Mouse (Mus musculus): ENCODE results near the gene Spsb1.

Spsb1 gene

DNA sequence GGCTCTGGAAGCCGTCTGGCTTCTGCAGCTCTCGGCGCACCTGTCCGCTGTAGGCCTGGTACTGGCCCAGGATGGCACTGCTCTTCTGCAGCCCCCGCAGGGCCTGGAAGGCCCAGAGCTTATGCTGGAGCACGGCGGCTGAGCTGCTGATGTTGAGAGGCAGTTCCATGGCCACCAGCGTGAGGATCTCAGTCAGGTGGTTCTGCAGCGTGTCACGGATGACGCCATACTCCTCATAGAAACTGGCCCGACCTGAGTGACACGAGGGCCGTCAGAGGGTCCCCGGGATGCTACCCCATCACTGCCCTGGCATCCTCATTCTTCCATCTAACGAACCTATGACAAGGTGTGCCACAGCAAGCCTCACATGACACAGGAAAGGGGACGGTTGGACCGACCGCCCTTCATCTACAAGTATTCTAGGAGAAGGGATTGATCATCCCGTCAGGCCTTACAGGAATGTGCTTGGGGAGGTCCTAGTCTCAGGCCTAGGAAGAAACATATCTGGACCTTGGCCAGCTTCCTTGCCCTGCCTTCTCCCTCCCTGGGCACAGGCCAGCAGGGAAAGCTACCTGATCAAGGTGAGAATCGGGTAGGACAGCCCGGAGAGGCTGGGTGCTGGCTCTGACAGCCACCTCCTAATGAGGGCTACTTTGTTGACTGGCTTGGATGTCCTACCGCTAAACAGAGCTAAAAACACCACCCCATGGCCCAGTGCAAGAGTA, 29.2 kb upstream of the Spsb1 start:
- DNase-seq (ENCODE audit: low spot score), result no peak

DNA sequence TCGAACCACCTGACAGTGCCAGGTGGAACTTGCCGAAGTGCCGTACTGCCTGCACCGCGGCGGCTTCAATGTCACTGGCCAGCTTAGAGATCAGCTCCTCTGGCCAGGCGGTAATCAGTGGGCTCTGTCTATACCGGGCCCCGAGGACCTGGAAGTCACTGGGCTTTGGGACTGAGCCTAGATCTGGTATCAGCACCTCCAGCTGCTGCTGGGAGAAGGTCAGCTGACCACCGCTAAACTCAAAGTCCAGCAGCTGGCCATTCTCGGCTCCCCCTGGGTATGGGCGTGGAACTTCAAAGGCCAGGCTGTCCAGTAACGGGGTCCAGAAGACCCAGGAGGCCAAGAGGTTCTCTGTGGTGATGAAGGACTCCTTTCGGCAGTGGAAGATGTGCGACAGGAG, 27.3 kb upstream of the Spsb1 start:
- no peak for DNase-seq (ENCODE audit: low spot score)

GRCm38 (mm10) chr4:149979819-149980308, 25.0 kb upstream of the Spsb1 start:
- DNase-seq (ENCODE audit: low spot score), result no peak

DNA sequence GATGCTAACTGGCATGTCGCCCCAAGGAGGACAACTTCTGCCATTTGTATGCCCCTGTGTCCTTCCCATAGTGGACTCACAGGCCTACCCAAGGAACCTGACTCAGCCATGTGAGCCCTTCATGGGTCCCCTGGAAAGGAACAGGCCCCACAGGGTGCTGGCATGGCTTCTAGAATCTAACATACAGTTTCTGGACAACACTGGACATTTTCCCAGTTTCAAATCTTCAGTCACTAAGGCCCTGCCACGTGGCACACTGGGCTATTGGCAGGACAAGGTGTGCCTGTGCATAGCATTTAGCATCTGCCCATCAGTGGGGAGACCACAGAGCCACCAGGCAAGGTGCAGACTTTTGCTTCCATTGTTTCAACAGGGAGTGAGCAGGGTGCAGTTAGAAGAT, 24.0 kb upstream of the Spsb1 start:
- no peak for DNase-seq (ENCODE audit: low spot score)

DNA sequence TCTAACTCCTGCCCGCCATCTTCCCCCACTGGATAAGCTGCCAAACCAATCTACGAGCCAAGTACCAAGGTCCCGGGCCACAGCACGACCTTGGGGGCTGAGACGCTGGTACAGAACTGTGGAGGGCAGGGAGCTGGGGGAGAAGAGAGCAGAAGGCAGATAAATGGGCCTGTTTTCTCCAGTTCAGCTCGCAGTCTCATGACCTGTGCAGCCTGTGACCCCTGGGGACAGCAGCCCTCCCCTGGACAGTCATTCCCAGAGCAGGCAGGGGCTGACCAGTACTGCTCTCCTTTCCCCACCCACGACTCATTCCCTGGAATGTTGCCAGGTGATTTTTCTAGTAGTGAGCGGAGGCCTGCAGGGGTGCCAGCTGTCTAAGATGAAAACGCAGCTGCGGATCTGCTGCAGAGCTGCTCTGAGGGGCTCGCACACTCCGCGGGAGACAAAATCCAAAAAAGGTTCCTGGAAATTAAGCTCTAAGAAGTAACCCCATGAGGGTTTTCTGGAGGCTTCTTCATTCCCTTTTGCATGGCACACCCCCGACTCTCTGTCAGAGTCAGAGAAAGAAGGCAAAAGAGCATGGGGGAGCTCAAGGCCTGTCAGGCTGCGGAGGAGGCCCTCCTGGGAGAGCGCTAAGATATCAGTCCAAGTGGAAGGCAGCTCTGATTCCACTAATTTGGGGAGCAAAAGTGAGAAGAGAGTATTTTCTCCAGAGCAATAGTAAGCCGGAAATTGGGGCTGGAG, 23.1 kb upstream of the Spsb1 start:
- no peak for DNase-seq (ENCODE audit: low spot score)

- no peak for DNase-seq (ENCODE audit: low spot score)
Measured at GRCm38 (mm10) chr4:149977181-149977580, 22.3 kb upstream of the Spsb1 start.

GRCm38 (mm10) chr4:149975730-149976254, 20.9 kb upstream of the Spsb1 start:
- DNase-seq (ENCODE audit: low spot score), result no peak

- DNase-seq (ENCODE audit: low spot score), result no peak
Measured at GRCm38 (mm10) chr4:149975291-149975690, 20.4 kb upstream of the Spsb1 start.

- DNase-seq (ENCODE audit: low spot score), result no peak
Measured at GRCm38 (mm10) chr4:149971393-149971792, 16.6 kb upstream of the Spsb1 start.

GRCm38 (mm10) chr4:149968526-149968925, 13.7 kb upstream of the Spsb1 start:
- no peak for DNase-seq (ENCODE audit: low spot score)

DNA sequence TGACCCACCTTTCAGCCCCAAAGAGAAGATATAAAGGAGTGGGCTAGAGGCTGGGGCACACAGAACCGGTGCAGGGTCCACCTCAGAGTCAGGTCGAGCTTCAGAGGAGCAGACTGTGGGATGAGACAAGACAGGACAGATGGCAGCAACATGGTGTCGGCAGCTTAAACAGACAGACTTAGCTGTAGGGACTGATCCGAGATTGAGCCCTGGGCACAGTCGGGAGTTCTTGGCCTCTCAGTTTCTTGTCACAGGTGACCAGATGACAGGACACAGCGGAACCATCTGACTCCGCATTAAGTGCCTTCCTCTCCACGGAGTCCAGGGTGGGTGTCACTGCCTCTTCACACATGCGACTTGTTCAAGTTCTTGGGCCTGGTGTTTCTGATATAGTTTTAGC, 12.1 kb upstream of the Spsb1 start:
- no peak for DNase-seq (ENCODE audit: low spot score)

DNA sequence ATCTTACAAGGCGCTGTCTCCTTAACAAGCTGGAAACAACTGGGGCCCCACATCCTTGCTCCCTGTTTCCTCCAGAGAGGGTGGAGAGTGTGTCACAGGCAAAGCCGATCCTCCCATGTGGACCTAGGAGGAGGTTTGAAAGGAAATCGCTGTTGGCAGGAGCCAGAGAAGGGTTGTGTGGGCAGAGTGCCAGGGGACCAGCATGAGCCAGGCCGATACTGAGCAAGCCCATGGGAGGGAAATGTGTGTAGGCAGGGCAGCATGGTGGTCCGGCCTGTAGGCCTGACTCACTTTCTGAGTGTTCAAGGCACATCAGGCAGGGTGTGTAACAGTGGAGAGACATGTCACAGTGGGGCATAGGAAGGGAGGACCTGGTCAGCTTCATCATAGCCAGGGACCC, 11.4 kb upstream of the Spsb1 start:
- DNase-seq (ENCODE audit: low spot score), result no peak

DNA sequence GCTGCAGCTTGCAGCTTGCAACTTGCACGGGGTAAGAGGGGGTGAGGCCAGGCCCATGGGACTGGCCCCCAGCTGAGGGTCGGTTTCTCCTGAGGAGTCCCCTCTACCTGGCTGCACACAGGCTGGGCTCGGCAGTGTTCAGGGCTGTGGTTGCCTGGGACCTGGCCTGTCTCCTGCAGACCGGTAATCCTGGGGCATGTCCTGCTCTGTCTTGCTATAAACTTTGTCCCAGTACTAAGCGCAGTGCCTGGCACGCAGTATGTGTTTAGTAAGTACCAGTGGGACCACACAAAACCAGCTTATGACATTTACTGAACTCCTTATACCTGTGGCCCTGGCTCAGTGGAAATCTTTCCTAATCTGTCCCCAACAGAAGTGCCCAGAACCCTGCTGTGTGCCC, 10.8 kb upstream of the Spsb1 start:
- no peak for DNase-seq (ENCODE audit: low spot score)

DNA sequence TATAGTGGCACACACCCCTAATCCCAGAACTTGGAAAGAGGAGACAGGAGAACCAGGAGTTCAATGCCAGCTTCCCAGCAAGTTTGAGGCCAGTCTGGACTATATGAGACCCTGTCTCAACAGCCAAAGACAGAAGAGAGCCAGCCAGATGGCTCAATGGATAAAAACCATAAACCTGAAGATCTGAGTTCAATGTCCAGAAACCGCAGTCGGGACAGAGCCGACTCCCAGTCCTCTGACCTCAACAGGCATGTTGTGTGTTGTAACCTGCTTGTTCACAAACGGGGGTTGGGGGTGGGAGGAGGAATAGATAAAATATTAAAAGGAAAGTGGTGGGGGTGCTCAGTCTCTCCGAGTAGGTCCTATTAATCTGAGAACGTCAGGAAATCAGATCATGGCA, 10.4 kb upstream of the Spsb1 start:
- DNase-seq (ENCODE audit: low spot score), result no peak

DNA sequence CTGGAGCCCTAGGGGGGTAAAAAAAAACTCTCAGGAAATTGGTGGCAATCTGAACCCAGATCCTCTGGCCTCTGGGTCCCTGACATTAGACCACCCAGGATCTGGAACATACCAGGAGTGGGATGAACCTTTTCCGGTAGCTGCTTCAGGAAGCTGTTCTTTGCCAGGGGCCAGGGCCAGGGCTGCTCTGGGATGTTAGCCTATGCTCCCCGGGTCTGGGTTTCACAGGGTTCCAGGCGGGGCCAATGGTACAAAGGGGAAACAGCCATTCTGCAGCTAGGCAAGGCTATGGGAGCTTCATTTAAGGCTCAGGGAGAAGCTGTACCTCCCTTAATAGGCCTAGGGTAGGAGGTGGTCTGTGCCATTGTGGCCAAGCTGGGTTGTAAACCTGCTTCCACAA, 9.9 kb upstream of the Spsb1 start:
- no peak for DNase-seq (ENCODE audit: low spot score)

- DNase-seq (ENCODE audit: low spot score), result no peak
Measured at GRCm38 (mm10) chr4:149964285-149964684, 9.4 kb upstream of the Spsb1 start.

DNA sequence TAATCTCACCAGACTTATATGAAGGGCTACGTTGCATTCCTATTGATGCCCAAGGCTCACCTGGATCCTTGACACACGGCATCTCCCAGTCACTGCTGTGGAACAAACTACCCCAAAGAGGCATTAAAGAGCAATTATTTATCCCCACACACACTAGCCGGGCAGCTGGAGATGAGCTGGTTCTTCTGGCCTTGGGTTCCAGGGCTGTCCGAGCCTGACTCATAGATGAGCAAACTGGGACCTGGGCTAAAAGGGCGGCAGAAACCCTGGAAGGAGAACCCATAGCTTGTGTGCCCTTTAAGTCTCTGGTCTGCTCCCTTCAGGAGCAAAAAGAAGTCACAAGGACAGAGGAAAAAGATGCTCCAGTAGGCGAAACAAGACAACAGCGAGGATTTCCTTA, 5.5 kb upstream of the Spsb1 start:
- DNase-seq (ENCODE audit: low spot score), result no peak

DNA sequence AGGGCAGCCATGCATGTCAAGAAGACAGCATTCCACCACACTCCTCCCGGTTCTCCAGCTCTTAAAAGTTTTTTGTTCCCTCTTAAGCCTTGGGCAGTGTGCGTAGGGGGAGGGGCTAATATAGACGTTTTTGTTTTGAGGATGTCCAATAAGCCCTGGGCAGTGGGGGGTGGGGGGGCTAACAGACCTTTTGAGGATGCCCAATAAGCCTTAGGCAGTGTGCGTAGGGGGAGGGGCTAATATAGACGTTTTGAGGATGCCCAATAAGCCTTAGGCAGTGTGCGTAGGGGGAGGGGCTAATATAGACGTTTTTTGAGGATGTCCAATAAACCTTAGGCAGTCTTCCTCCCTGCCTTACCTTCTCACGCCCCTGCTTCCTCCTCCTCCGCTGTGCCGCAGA, 5.0 kb upstream of the Spsb1 start:
- DNase-seq (ENCODE audit: low spot score), result no peak

DNA sequence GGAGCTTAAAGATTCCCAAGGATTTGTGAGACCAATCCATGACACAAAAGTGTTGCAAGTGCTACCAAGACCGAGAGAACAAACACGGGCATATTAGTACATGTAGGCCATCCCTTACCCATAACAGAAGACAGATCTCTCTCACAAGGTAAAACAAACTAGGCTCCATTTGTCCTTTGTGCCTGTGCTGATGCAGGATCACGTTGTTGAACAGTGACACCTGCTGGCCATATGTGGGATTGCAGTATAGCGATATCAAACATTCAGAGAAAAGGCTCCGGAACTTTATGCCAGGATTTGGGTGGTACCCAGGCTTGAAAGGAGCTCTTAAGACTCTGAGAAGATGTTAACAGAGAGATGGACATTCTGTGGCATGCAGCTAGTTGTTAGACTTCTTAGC, 3.7 kb upstream of the Spsb1 start:
- peak; percentile 51 for DNase-seq (ENCODE audit: low spot score)

DNA sequence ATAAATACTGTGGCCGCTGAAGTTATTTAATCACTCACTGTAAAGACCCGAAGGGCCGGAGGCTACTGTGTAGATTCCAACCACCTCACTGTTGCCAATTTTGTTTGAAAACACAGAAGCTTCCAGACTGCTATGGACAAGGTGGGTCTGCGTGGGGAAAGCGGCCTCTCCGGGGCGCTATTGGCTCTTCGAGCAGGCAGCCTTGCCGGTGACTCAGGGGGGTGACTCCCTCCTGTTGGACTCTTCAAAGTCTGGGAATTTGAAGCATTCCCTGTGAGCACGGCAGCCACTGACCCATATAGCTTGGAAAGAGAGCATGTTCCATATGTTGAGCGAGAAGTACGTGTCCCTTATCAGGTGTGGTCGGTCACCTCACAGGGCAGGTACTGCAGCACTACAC, 1.2 kb upstream of the Spsb1 start:
- DNase-seq (ENCODE audit: low spot score), result no peak

DNA sequence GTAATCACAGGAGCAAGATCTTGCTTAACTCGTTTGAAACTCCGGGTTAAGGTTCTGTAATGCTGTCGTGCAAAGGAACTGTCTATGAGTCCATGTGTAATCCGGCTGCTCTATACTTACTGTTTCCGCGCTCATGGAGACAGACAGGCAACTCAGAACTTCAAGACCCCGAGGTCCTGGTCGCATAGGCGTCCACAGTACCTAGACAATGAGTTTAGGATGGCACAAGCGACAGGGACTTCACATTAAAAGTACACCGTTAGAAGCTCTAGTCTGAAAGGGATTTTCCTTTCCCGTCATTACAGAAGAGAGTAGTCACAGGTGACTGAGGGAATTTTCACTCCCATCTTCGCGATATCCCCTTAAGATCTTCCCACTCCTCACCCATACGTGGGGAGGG, 788 bp upstream of the Spsb1 start:
- DNase-seq (ENCODE audit: low spot score), result no peak

DNA sequence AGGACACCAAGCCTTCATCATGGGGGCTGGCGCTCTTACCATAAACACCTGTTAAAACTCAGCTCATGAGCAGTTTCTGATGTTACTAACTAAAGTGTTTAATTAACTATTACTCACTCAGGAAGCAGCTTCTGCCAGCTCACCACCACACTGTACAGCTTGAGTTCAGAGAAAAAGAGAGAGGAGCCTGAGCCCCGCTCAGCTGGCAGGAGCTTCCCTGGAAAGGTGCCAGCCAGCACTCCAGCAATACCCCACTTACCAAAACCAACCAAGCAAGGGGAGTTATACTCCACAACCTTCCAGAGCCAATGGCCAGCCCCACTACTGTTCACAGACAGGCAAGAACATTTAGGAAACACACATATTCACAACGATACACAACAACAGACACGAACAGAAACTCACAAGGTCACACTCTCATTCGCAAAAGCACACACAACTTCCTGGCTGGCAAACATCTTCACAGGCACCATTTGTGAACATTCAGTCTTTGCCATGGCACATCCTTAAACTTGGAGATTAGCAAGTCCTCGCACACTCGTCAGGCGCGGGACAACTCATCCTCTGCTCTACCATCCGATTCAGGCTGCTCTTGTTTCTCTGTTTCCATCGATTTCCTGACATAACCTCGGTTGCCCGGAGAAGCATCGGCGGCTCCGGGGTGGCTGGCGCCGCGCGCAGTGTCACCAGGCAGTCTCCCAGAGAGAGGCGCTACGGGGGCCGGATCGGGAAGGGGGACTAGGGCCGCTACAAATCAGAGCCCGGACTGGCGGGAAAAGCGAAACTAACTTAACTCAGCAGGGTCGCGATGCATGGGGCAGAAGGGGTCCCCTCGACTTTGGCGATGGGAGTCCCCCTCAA, 992 bp downstream of the Spsb1 start:
- peak; percentile 21 for DNase-seq (ENCODE audit: low spot score)

GRCm38 (mm10) chr4:149952201-149952600, 2.6 kb downstream of the Spsb1 start:
- no peak for DNase-seq (ENCODE audit: low spot score)
